Mouse (Mus musculus): Measurements from ENCODE around the gene Gfm2. TPM values are rescaled to one million over a fixed set of nuclear protein-coding genes. Genes with fewer than 3 reads are reported as not detected.

The Gfm2 gene
- polyA plus RNA-seq, 1 experiment: 34.1 TPM

GRCm38 (mm10) chr13:97193420-97193819, 55.7 kb downstream of the Gfm2 start:
- WGBS: 7% methylated on average over 7 of the region's 7 CpGs
- Histone ChIP-seq H3K27me3 (ENCODE audit: control insufficient read depth, insufficient read depth, low read length) (no peaks in the 10 kb centered on the region), H3K4me1 (ENCODE audit: control insufficient read depth, insufficient read depth, low read length) (no peaks in the 10 kb centered on the region), H3K4me3 (replicated peaks; ENCODE audit: insufficient read depth, low read depth, low read length) (no peak overlapping the region), H3K27ac (ENCODE audit: insufficient read depth, low read length) (no peak overlapping the region)
- DNase-seq: peak; percentile 77 to 83
- no peak for TF ChIP-seq CTCF (IDR thresholded peaks at IDR 0.05; ENCODE audit: borderline replicate concordance, insufficient read depth, low read depth, low read length)
- TF ChIP-seq POLR2A (IDR thresholded peaks at IDR 0.05; ENCODE audit: borderline replicate concordance, insufficient read depth, low read length): no peak

- no peak for TF ChIP-seq CTCF (IDR thresholded peaks at IDR 0.05; ENCODE audit: borderline replicate concordance, insufficient read depth, low read depth, low read length)
- WGBS: 86% methylated on average over 12 of the region's 12 CpGs
- Histone ChIP-seq H3K27ac (ENCODE audit: insufficient read depth, low read length) (no peak overlapping the region), H3K4me1 (ENCODE audit: control insufficient read depth, insufficient read depth, low read length) (no peaks in the 10 kb centered on the region), H3K4me3 (replicated peaks; ENCODE audit: insufficient read depth, low read depth, low read length) (no peak overlapping the region), H3K27me3 (ENCODE audit: control insufficient read depth, insufficient read depth, low read length) (no peaks in the 10 kb centered on the region)
- DNase-seq: no peak
Measured at GRCm38 (mm10) chr13:97196186-97196924, 58.6 kb downstream of the Gfm2 start.

- H3K27ac ChIP-seq (ENCODE audit: insufficient read depth, low read length): no peak overlapping the region
- no peak overlapping the region for H3K4me3 ChIP-seq (replicated peaks; ENCODE audit: insufficient read depth, low read depth, low read length)
- 92% methylated on average over 2 of the region's 2 CpGs for WGBS
- H3K4me1 ChIP-seq (ENCODE audit: control insufficient read depth, insufficient read depth, low read length): no peaks in the 10 kb centered on the region
- H3K27me3 ChIP-seq (ENCODE audit: control insufficient read depth, insufficient read depth, low read length): no peaks in the 10 kb centered on the region
- no peak for DNase-seq
- TF ChIP-seq CTCF (IDR thresholded peaks at IDR 0.05; ENCODE audit: borderline replicate concordance, insufficient read depth, low read depth, low read length) (no peak), POLR2A (IDR thresholded peaks at IDR 0.05; ENCODE audit: borderline replicate concordance, insufficient read depth, low read length) (no peak)
Measured at GRCm38 (mm10) chr13:97196925-97197218, 59.1 kb downstream of the Gfm2 start.

DNA sequence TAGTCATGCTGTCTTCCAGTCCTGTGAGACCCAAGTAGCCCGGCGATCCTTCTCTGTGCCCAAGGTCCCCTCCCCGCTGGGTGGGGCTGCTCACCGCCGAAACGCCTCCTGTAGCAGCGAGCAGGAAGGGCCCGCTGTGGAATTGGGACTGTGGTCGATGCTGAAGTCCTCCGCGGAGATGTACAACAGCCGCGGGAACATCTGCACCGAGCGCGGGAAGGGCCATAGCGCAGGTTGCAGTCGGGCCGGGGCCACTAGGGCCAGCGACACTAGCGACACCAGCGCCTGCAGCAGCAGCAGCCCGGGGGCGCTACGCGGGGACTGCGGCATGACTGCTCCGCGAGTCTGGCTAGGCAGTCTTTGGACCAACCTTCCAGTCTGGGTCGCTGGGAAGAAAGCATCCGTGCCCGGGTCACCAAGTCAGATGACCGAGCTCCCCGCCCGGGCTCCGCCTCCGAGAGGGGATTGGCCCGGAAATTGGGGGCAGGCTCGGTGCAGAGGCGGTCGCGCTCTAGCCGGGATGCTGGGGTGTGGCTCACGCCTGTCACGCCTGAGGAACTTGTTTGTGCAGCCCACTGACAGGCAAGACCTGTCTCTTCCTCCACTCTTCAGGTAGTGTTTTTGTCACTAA, 60.3 kb downstream of the Gfm2 start, which contains the start of gene Hexb:
Gene Hexb, minus strand, starts transcription at position 426 of the 631 bp plus-strand sequence.
- under 1% methylated on average over 45 of the region's 45 CpGs for WGBS
- no peak for TF ChIP-seq CTCF (IDR thresholded peaks at IDR 0.05; ENCODE audit: borderline replicate concordance, insufficient read depth, low read depth, low read length)
- peak; percentile 56; the same call in 1 of the 2 replicates for TF ChIP-seq POLR2A (IDR thresholded peaks at IDR 0.05; ENCODE audit: borderline replicate concordance, insufficient read depth, low read length)
- Histone ChIP-seq H3K4me1 (ENCODE audit: control insufficient read depth, insufficient read depth, low read length) (no peaks in the 10 kb centered on the region), H3K27ac (ENCODE audit: insufficient read depth, low read length) (no peak within 1 kb of the TSS; the same call in 1 of the 2 replicates), H3K4me3 (replicated peaks; ENCODE audit: insufficient read depth, low read depth, low read length) (peak within 1 kb of the TSS; percentile 69), H3K27me3 (ENCODE audit: control insufficient read depth, insufficient read depth, low read length) (no peaks in the 10 kb centered on the region)
- peak; percentile 88 for DNase-seq

- H3K4me1 ChIP-seq (ENCODE audit: control insufficient read depth, insufficient read depth, low read length): no peaks in the 10 kb centered on the region
- H3K27ac ChIP-seq (ENCODE audit: insufficient read depth, low read length): no peak overlapping the region
- H3K27me3 ChIP-seq (ENCODE audit: control insufficient read depth, insufficient read depth, low read length): no peaks in the 10 kb centered on the region
- TF ChIP-seq POLR2A (IDR thresholded peaks at IDR 0.05; ENCODE audit: borderline replicate concordance, insufficient read depth, low read length): no peak
- no peak for TF ChIP-seq CTCF (IDR thresholded peaks at IDR 0.05; ENCODE audit: borderline replicate concordance, insufficient read depth, low read depth, low read length)
- WGBS: 82% methylated on average over 2 of the region's 2 CpGs
- no peak overlapping the region for H3K4me3 ChIP-seq (replicated peaks; ENCODE audit: insufficient read depth, low read depth, low read length)
- DNase-seq: no peak
Measured at GRCm38 (mm10) chr13:97199123-97199522, 61.4 kb downstream of the Gfm2 start.

DNA sequence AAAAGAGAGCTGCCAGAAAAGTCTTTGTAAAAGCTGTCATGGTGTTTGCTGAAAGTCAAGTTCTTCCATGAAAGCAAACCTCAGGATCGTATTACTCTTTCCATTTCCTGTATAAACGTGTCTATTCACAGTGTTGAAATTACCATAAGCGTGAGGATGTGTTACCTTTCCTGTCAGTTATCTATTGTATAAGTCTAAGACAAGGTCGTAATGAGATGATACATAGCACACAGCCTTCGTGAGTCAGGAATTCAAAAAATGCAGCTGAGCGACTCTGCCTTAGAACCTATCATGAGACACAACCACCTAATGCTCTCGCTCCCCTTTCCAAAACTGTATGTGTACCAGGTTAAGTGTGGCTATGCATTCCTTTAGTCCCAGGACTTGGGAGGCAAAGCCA, 63.3 kb downstream of the Gfm2 start:
- TF ChIP-seq CTCF (IDR thresholded peaks at IDR 0.05; ENCODE audit: borderline replicate concordance, insufficient read depth, low read depth, low read length): no peak
- TF ChIP-seq POLR2A (IDR thresholded peaks at IDR 0.05; ENCODE audit: borderline replicate concordance, insufficient read depth, low read length): no peak
- H3K27ac ChIP-seq (ENCODE audit: insufficient read depth, low read length): no peak overlapping the region
- WGBS: 77% methylated on average over 7 of the region's 7 CpGs
- H3K4me3 ChIP-seq (replicated peaks; ENCODE audit: insufficient read depth, low read depth, low read length): no peak overlapping the region
- no peaks in the 10 kb centered on the region for H3K27me3 ChIP-seq (ENCODE audit: control insufficient read depth, insufficient read depth, low read length)
- no peak for DNase-seq
- no peaks in the 10 kb centered on the region for H3K4me1 ChIP-seq (ENCODE audit: control insufficient read depth, insufficient read depth, low read length)

- no peak for TF ChIP-seq POLR2A (IDR thresholded peaks at IDR 0.05; ENCODE audit: borderline replicate concordance, insufficient read depth, low read length)
- TF ChIP-seq CTCF (IDR thresholded peaks at IDR 0.05; ENCODE audit: borderline replicate concordance, insufficient read depth, low read depth, low read length): no peak
- Histone ChIP-seq H3K4me1 (ENCODE audit: control insufficient read depth, insufficient read depth, low read length) (no peaks in the 10 kb centered on the region), H3K4me3 (replicated peaks; ENCODE audit: insufficient read depth, low read depth, low read length) (no peak overlapping the region), H3K27ac (ENCODE audit: insufficient read depth, low read length) (no peak overlapping the region), H3K27me3 (ENCODE audit: control insufficient read depth, insufficient read depth, low read length) (no peaks in the 10 kb centered on the region)
- no peak for DNase-seq
- 63% methylated on average over 4 of the region's 4 CpGs for WGBS
Measured at GRCm38 (mm10) chr13:97201896-97202295, 64.2 kb downstream of the Gfm2 start.

Data from cerebellum, adult 2 months (tissue).